Mouse (Mus musculus) B cell, adult 67 days (primary cell): Measurements from ENCODE around the gene Sh3gl1. TPM values are rescaled to one million over a fixed set of nuclear protein-coding genes. Genes with fewer than 3 reads are reported as not detected.

ENCODE experiments used
- total RNA-seq, 2 experiments: library from RNA; stranded (reverse); gene quantifications; 4 replicates each; pipeline ENCODE4 v1.2.4; 2023

The Sh3gl1 gene
- total RNA-seq: 100 to 1,000 TPM in 1 of 2 experiments, 10 to 100 TPM in 1; 90.7 to 101 TPM

GRCm38 (mm10) chr17:56036176-56036900 is at the start of gene Sh3gl1:
Gene Sh3gl1 (minus strand): TSS chr17:56036635.

GRCm38 (mm10) chr17:56078880-56079795 is 42.7 kb upstream of the Sh3gl1 start, which contains the start of gene Hdgfl2:
Gene Hdgfl2 (plus strand): TSS chr17:56079634.

GRCm38 (mm10) chr17:56074827-56075208 is 38.4 kb upstream of the Sh3gl1 start, which contains the start of gene Ubxn6:
Gene Ubxn6 (minus strand): TSS chr17:56075028.

GRCm38 (mm10) chr17:56040030-56040856 is 3.8 kb upstream of the Sh3gl1 start, which contains the start of gene Chaf1a:
Gene Chaf1a (plus strand): TSS chr17:56040439.

GRCm38 (mm10) chr17:56005415-56006061 is 30.9 kb downstream of the Sh3gl1 start, which contains the start of the genes Stap2 and Mpnd:
Gene Stap2 (minus strand): TSS chr17:56005584.
Gene Mpnd (plus strand): TSS chr17:56005711.

GRCm38 (mm10) chr17:55986030-55986961 is 50.1 kb downstream of the Sh3gl1 start, which contains the start of gene Fsd1:
Gene Fsd1 (plus strand): TSS chr17:55986509.

GRCm38 (mm10) chr17:55969966-55970891 is 66.2 kb downstream of the Sh3gl1 start, which contains the start of gene Shd:
Gene Shd (plus strand): TSS chr17:55970467.

Other genes with a start within 250 kb of the Sh3gl1 start
- gene Zfp119a, start 157.7 kb downstream of the Sh3gl1 start, total RNA-seq: 10 to 100 TPM; 10.6 to 15.7 TPM
- 10 to 100 TPM; 22.5 to 26.0 TPM for gene Zfp959, start 144.5 kb downstream of the Sh3gl1 start, total RNA-seq
- gene Zfp119b, start 87.1 kb downstream of the Sh3gl1 start, total RNA-seq: 1 to 10 TPM; 5.8 to 7.4 TPM
- gene Ebi3, start 84.0 kb downstream of the Sh3gl1 start, total RNA-seq: 10 to 100 TPM; 14.8 to 16.0 TPM
- gene Yju2, start 77.5 kb downstream of the Sh3gl1 start, total RNA-seq: 10 to 100 TPM; 50.3 to 58.0 TPM
- 1 to 10 TPM; 1.6 to 5.1 TPM for gene Shd, start 66.2 kb downstream of the Sh3gl1 start, total RNA-seq
- gene Fsd1, start 50.1 kb downstream of the Sh3gl1 start, total RNA-seq: not detected
- gene Stap2, start 31.1 kb downstream of the Sh3gl1 start, total RNA-seq: under 1 TPM; 0.44 to 0.50 TPM
- gene Mpnd, start 30.9 kb downstream of the Sh3gl1 start, total RNA-seq: 10 to 100 TPM; 62.8 to 82.7 TPM
- gene Chaf1a, start 3.8 kb upstream of the Sh3gl1 start, total RNA-seq: 1 to 10 TPM; 2.9 to 3.3 TPM
- gene Ubxn6, start 38.4 kb upstream of the Sh3gl1 start, total RNA-seq: 10 to 100 TPM; 55.0 to 65.0 TPM
- 100 to 1,000 TPM; 121 to 127 TPM for gene Hdgfl2, start 43.0 kb upstream of the Sh3gl1 start, total RNA-seq
- gene Plin4, start 73.2 kb upstream of the Sh3gl1 start, total RNA-seq: not detected
- gene Plin5, start 81.0 kb upstream of the Sh3gl1 start, total RNA-seq: not detected
- gene Lrg1, start 85.4 kb upstream of the Sh3gl1 start, total RNA-seq: not detected
- gene Sema6b, start 103.7 kb upstream of the Sh3gl1 start, total RNA-seq: under 1 TPM; 0.87 to 0.92 TPM
- under 1 TPM; 0.33 to 0.46 TPM for gene Tnfaip8l1, start 125.8 kb upstream of the Sh3gl1 start, total RNA-seq
- gene Mydgf, start 147.3 kb upstream of the Sh3gl1 start, total RNA-seq: 10 to 100 TPM; 45.9 to 46.6 TPM
- 10 to 100 TPM; 53.3 to 54.6 TPM for gene Dpp9, start 182.3 kb upstream of the Sh3gl1 start, total RNA-seq
- gene Fem1a, start 220.2 kb upstream of the Sh3gl1 start, total RNA-seq: 10 to 100 TPM; 31.8 to 31.9 TPM
- 10 to 100 TPM; 25.3 to 27.6 TPM for gene Ticam1, start 240.2 kb upstream of the Sh3gl1 start, total RNA-seq